Mouse (Mus musculus): ENCODE measurements at regions not wholly inside any gene's neighbourhood (a gene's known extent, or its start where the extent isn't known, plus 50 kb on each side); places are given as distances from the start of the nearest gene placed in this dataset.

DNA sequence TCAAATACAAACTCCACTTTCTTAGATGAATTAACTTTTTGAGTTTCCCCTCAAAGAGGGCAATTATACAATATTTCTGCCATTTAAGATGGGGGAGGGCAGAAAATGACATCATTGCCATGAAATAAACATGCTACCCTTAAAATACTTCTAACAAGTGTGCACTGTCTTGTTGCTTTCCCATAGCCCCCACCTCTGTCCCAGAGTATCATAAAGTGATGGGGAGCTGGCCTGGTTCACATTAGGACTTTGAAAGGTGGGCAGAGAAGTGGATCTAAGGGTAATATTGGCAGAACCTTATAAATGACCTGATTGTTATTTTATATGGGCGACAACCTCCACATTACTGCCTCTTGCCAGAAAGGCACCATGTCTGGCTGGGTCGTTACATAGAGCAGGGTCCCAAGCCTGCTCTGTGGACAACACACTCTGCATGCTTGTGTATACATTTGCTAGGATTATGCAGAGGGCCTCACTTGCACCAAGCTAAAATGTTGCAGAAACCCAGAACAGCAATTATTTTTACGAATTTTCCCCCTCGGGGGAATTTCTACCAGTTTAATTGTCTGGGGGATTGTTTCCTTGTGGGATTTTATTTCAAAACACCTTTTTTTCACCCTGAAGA lies 521.3 kb downstream of the Ebf1 start:
- Histone ChIP-seq H3K27ac (replicated peaks) (no peak overlapping the region), H3K36me3 (no peaks in the 10 kb centered on the region), H3K9me3 (replicated peaks) (no peaks in the 10 kb centered on the region), H3K4me3 (no peak overlapping the region), H3K27me3 (ENCODE audit: low read depth, poor library complexity, severe bottlenecking) (no peaks in the 10 kb centered on the region), H3K4me1 (no peaks in the 10 kb centered on the region)
- DNase-seq (ENCODE audit: low spot score): no peak
- 83% methylated on average over 4 of the region's 4 CpGs for WGBS

GRCm38 (mm10) chr11:45140490-45140889 lies 523.4 kb downstream of the Ebf1 start:
- Histone ChIP-seq H3K27ac (replicated peaks) (no peak overlapping the region), H3K27me3 (ENCODE audit: low read depth, poor library complexity, severe bottlenecking) (no peaks in the 10 kb centered on the region), H3K4me3 (no peak overlapping the region), H3K9me3 (replicated peaks) (no peaks in the 10 kb centered on the region), H3K4me1 (no peaks in the 10 kb centered on the region), H3K36me3 (no peaks in the 10 kb centered on the region)
- WGBS: 85% methylated on average over 1 of the region's 1 CpGs
- DNase-seq (ENCODE audit: low spot score): no peak

DNA sequence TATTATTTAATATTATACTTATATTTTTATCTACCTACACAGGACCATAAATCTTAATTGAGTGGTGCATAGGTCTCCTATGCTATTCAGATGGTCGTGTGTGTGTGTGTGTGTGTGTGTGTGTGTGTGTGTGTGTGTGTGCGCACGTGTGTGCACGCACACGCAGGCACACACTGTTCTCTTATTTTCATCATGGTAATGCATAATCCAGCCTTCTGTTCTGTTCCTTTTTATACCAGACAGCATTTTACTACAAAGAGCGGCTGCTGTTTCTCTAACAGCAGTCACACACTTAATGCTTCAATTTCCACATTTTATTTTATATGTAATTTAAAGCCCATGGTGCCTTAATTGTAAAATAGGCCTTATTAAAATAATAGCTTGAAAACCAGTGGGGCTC lies 537.0 kb downstream of the Ebf1 start:
- Histone ChIP-seq H3K4me1 (no peaks in the 10 kb centered on the region), H3K36me3 (no peaks in the 10 kb centered on the region), H3K27ac (replicated peaks) (no peak overlapping the region), H3K9me3 (replicated peaks) (no peaks in the 10 kb centered on the region), H3K27me3 (ENCODE audit: low read depth, poor library complexity, severe bottlenecking) (no peaks in the 10 kb centered on the region), H3K4me3 (no peak overlapping the region)
- WGBS: 93% methylated on average over 6 of the region's 6 CpGs
- no peak for DNase-seq (ENCODE audit: low spot score)

DNA sequence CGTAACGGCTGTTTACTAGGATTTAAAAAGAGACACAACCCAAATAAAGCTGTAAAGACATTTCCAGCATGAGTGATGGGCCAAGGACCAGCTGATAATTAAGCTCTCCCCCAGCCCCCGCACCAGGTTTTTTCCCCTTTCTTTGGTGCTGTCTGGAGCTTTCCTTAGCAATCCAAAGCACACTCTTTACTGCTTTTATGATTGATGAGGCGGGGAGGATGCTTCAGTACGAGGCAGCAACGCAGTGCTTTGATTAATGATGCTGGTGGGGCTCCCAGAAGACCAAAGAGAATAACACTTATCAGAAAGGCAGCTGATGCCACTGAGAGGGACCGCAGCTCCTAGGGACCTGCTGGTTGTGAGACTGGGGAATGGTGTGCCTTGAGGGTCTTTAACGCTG lies 537.4 kb downstream of the Ebf1 start:
- no peaks in the 10 kb centered on the region for H3K27me3 ChIP-seq (ENCODE audit: low read depth, poor library complexity, severe bottlenecking)
- H3K9me3 ChIP-seq (replicated peaks): no peaks in the 10 kb centered on the region
- H3K4me1 ChIP-seq: no peaks in the 10 kb centered on the region
- H3K36me3 ChIP-seq: no peaks in the 10 kb centered on the region
- 86% methylated on average over 8 of the region's 8 CpGs for WGBS
- no peak overlapping the region for H3K4me3 ChIP-seq
- no peak for DNase-seq (ENCODE audit: low spot score)
- no peak overlapping the region for H3K27ac ChIP-seq (replicated peaks)

GRCm38 (mm10) chr11:45155782-45156181 lies 538.7 kb downstream of the Ebf1 start:
- Histone ChIP-seq H3K27me3 (ENCODE audit: low read depth, poor library complexity, severe bottlenecking) (no peaks in the 10 kb centered on the region), H3K4me1 (no peaks in the 10 kb centered on the region), H3K27ac (replicated peaks) (no peak overlapping the region), H3K36me3 (no peaks in the 10 kb centered on the region), H3K4me3 (no peak overlapping the region), H3K9me3 (replicated peaks) (no peaks in the 10 kb centered on the region)
- 79% methylated on average over 1 of the region's 1 CpGs for WGBS
- no peak for DNase-seq (ENCODE audit: low spot score)

- no peak for DNase-seq (ENCODE audit: low spot score)
- 86% methylated on average over 2 of the region's 2 CpGs for WGBS
These were observed 541.2 kb downstream of the Ebf1 start for GRCm38 (mm10) chr11:45158282-45158681.

GRCm38 (mm10) chr11:45160871-45161270 lies 543.8 kb downstream of the Ebf1 start:
- no peaks in the 10 kb centered on the region for H3K4me1 ChIP-seq
- H3K27ac ChIP-seq (replicated peaks): no peak overlapping the region
- H3K36me3 ChIP-seq: no peaks in the 10 kb centered on the region
- no peaks in the 10 kb centered on the region for H3K9me3 ChIP-seq (replicated peaks)
- no peak for DNase-seq (ENCODE audit: low spot score)
- 87% methylated on average over 8 of the region's 8 CpGs for WGBS
- H3K27me3 ChIP-seq (ENCODE audit: low read depth, poor library complexity, severe bottlenecking): no peaks in the 10 kb centered on the region
- H3K4me3 ChIP-seq: no peak overlapping the region

More at GRCm38 (mm10) chr11:45158282-45158681, 541.2 kb downstream of the Ebf1 start:
- Histone ChIP-seq H3K9me3 (replicated peaks) (no peaks in the 10 kb centered on the region), H3K27ac (replicated peaks) (no peak overlapping the region), H3K27me3 (ENCODE audit: low read depth, poor library complexity, severe bottlenecking) (no peaks in the 10 kb centered on the region), H3K36me3 (no peaks in the 10 kb centered on the region), H3K4me1 (no peaks in the 10 kb centered on the region), H3K4me3 (no peak overlapping the region)

DNA sequence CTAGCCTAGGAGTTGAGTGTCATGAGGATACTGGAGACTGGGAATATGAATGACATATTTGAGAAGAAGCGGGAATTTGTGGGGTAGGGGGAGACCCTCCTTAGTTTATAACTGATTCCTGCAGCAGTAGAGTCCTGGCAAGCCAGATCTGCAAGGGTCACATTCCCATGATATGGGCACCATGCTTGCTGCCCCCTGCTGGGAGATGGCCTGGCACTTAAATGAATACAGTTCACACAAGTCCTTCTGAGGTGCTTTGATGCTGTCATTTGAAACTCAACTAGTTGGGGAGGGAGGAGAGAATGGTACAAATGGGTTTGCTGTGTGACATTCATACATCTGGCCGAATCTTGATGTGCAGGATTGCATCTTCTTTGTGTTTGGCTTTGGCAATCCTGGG lies 556.4 kb downstream of the Ebf1 start:
- Histone ChIP-seq H3K4me1 (no peaks in the 10 kb centered on the region), H3K27ac (replicated peaks) (no peak overlapping the region), H3K4me3 (no peak overlapping the region), H3K36me3 (no peaks in the 10 kb centered on the region), H3K27me3 (ENCODE audit: low read depth, poor library complexity, severe bottlenecking) (no peaks in the 10 kb centered on the region), H3K9me3 (replicated peaks) (no peaks in the 10 kb centered on the region)
- no peak for DNase-seq (ENCODE audit: low spot score)
- WGBS: 93% methylated on average over 2 of the region's 2 CpGs

DNA sequence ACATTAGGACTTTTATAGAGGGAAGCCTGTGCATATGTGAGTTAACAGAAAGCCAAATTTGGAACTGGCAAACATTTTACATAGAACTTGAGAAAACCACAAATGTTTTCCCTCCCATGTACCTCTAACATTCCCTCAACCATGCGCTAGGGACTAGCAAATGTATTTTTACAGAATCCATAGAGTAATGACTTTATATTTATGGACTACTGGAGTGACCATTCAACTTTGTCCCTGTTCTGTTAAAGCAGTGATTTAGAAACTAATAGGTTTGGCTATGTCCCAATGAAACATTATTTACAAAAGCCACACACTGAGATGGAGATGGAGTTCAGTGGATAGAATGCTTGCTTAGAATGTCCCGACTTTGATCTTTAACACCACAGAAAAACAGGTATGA lies 557.0 kb downstream of the Ebf1 start:
- no peaks in the 10 kb centered on the region for H3K9me3 ChIP-seq (replicated peaks)
- 87% methylated on average over 2 of the region's 2 CpGs for WGBS
- H3K36me3 ChIP-seq: no peaks in the 10 kb centered on the region
- H3K4me3 ChIP-seq: no peak overlapping the region
- H3K4me1 ChIP-seq: no peaks in the 10 kb centered on the region
- no peaks in the 10 kb centered on the region for H3K27me3 ChIP-seq (ENCODE audit: low read depth, poor library complexity, severe bottlenecking)
- no peak overlapping the region for H3K27ac ChIP-seq (replicated peaks)
- DNase-seq (ENCODE audit: low spot score): no peak

DNA sequence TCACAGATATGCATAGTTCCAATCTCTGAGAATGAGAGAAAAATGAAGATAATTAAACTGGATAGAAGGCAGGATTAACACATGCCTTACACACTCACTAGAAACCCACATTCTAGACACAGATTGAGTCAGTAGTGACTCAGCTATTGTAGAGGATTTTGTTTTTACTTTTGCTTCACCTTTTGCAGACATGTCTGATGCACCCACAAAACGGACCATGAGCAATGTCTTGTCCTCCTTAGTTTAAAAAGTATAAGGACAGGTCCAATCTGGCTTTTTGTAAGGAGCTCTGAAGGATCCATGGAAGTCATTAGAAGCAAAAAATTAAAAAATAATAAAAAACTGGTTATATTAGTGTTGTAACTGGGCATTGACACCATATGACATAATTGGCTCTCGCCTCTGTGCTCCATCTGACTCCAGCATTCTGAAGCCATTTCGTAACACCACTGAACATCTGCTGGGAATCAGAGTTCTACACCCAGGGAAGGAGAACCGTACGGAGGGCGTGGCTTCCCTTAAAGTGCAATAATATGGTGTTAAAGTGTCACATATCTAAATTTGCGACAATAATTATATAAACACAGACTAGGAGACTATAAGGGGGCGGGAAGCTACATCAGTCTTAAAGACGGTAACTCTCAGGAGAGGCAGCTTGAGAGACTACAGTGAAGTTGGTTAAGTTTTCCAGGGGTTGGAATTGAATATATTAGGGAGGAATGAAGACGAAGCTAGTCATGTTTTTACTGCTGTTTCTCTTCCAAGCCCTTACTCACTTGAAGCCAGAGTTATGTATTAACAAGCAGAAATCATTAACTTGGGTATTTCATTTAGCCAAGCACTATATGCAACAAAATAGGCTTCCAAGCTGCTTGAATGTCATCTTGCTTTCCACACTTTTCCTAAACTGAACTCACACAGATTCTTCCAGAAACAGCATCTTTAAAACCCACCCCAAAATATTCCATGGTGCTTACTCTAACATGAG lies 558.0 kb downstream of the Ebf1 start:
- Histone ChIP-seq H3K36me3 (no peaks in the 10 kb centered on the region), H3K27me3 (ENCODE audit: low read depth, poor library complexity, severe bottlenecking) (no peaks in the 10 kb centered on the region), H3K4me1 (no peaks in the 10 kb centered on the region), H3K27ac (replicated peaks) (no peak overlapping the region), H3K9me3 (replicated peaks) (no peaks in the 10 kb centered on the region), H3K4me3 (no peak overlapping the region)
- whole genome bisulfite sequencing: 90% methylated on average over 10 of the region's 10 CpGs
- DNase-seq (ENCODE audit: low spot score): no peak

DNA sequence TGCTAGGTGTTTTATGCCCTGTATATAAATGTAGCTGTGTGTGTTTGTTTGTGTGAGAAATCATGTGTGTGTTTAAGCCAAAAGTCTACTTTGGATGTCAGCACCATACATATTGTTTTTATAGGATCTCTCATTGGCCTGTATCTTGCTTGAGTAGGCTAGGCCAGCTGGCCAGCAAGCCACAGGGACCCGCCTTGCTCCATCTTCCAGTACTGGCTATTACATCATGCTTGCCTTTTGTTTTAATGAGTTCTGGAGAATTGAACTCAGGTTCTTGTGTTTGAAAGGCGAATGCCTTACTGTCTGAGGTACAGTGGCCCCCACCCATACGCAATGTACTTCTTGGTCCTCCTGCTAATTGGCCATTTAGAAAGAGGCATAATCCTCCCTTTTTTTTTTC lies 559.9 kb downstream of the Ebf1 start:
- Histone ChIP-seq H3K27ac (replicated peaks) (no peak overlapping the region), H3K27me3 (ENCODE audit: low read depth, poor library complexity, severe bottlenecking) (no peaks in the 10 kb centered on the region), H3K4me1 (no peaks in the 10 kb centered on the region), H3K36me3 (no peaks in the 10 kb centered on the region), H3K9me3 (replicated peaks) (no peaks in the 10 kb centered on the region), H3K4me3 (no peak overlapping the region)
- no peak for DNase-seq (ENCODE audit: low spot score)
- WGBS: 94% methylated on average over 3 of the region's 3 CpGs

GRCm38 (mm10) chr11:45178036-45178435 lies 560.9 kb downstream of the Ebf1 start:
- WGBS: 88% methylated on average over 7 of the region's 7 CpGs
- Histone ChIP-seq H3K27ac (replicated peaks) (no peak overlapping the region), H3K4me1 (no peaks in the 10 kb centered on the region), H3K27me3 (ENCODE audit: low read depth, poor library complexity, severe bottlenecking) (no peaks in the 10 kb centered on the region), H3K4me3 (no peak overlapping the region), H3K9me3 (replicated peaks) (no peaks in the 10 kb centered on the region), H3K36me3 (no peaks in the 10 kb centered on the region)
- DNase-seq (ENCODE audit: low spot score): no peak

DNA sequence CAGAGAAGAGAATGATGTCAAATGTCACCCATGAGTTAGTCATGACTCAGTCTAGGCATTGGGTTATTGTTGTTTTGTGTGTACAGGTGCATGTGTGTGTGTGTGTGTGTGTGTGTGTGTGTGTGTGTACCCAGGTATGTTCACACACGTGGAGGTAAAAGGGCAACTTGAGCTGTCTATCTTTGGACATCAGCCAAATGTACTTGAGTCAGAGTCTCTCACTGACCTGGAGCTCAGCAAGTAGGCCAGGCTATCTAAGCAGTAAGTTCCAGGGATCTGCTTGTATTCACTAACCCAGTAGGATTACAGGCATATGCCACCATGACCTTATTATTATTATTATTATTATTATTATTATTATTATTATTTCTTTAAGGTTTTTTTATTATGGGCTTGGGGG lies 561.9 kb downstream of the Ebf1 start:
- Histone ChIP-seq H3K9me3 (replicated peaks) (no peaks in the 10 kb centered on the region), H3K4me3 (no peak overlapping the region), H3K27ac (replicated peaks) (no peak overlapping the region), H3K27me3 (ENCODE audit: low read depth, poor library complexity, severe bottlenecking) (no peaks in the 10 kb centered on the region), H3K4me1 (no peaks in the 10 kb centered on the region), H3K36me3 (no peaks in the 10 kb centered on the region)
- DNase-seq (ENCODE audit: low spot score): no peak
- 100% methylated on average over 1 of the region's 1 CpGs for WGBS

Data from midbrain, embryonic 10.5 days (tissue).